Mouse (Mus musculus): ENCODE measurements around the gene Thrsp. TPM values are rescaled to one million over a fixed set of nuclear protein-coding genes. Genes with fewer than 3 reads are reported as not detected.

Thrsp gene
- polyA plus RNA-seq, 1 experiment from 2014 or later, result 0.92 TPM

DNA sequence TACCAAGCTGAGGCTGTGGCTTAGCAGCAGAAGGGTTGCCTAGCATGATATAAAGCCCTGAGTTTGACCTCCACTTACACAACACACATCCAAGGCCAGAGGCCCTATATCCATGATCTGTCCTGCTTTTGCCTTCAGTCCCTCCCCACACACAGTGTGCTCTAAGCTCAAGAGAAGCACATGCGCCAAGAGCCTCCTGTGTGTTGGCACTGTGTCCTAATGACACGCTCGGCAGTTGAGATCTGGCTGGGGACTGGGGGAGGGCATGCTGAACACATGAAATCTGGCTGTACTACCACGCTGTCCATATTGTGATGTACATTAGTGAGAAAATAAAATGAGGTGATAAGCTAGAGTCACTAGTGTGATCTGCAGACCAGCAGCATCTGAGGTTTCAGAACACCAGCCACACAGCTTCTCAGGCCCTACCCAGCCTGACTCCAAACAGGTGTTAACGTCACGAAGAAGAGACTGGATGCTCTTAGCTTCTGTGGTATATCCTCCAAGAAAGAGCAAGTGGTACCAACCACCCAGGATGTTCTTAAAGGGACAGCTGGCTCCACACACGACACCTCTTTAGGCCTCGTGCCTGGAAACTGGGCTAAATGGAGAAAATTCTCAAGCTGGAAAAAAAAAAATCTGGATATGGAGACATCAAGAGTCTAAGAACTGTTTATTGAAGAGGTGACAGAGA lies 3.6 kb upstream of the Thrsp start:
- no peak overlapping the region for H3K9ac ChIP-seq (ENCODE audit: low read depth, low read length)
- no peaks in the 10 kb centered on the region for H3K27me3 ChIP-seq (ENCODE audit: control insufficient read depth, insufficient read depth, low read depth, low read length)
- no peaks in the 10 kb centered on the region for H3K9me3 ChIP-seq (replicated peaks; ENCODE audit: control insufficient read depth, low read length)
- no peaks in the 10 kb centered on the region for H3K36me3 ChIP-seq (ENCODE audit: control insufficient read depth, insufficient read depth)
- WGBS (ENCODE audit: insufficient replicate concordance), result 60% methylated on average over 8 of the region's 8 CpGs
- H3K4me2 ChIP-seq (ENCODE audit: low read depth, low read length), result no peak overlapping the region
- H3K4me3 ChIP-seq (ENCODE audit: low read depth, low read length), result no peak overlapping the region
- H3K4me1 ChIP-seq (ENCODE audit: control insufficient read depth, low read depth, low read length), result no peaks in the 10 kb centered on the region
- no peak overlapping the region for H3K27ac ChIP-seq (ENCODE audit: low read length)
- ATAC-seq (ENCODE audit: low read depth), result no peak

DNA sequence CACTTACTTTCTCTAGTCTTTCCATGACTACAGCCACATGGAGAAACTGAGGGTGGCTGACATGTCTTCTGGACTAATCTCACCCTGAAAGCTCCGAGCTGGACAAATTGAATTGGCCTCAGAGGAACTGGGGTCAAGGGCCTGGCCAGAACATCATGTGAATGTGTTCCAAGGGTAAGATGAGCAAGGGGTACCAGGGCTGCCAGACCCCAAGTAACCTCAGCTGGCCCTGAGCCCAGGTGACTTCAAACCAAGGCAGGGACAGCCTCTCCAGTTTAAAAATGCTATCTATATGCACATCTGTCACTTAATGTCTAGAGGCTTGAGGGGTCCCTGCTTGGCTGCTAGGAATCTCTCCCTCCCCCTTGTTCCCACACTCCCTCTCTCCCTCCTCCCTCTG lies 2.9 kb upstream of the Thrsp start:
- WGBS (ENCODE audit: insufficient replicate concordance), result 54% methylated on average over 1 of the region's 1 CpGs
- Histone ChIP-seq H3K27ac (ENCODE audit: low read length) (no peak overlapping the region), H3K27me3 (ENCODE audit: control insufficient read depth, insufficient read depth, low read depth, low read length) (no peaks in the 10 kb centered on the region)

DNA sequence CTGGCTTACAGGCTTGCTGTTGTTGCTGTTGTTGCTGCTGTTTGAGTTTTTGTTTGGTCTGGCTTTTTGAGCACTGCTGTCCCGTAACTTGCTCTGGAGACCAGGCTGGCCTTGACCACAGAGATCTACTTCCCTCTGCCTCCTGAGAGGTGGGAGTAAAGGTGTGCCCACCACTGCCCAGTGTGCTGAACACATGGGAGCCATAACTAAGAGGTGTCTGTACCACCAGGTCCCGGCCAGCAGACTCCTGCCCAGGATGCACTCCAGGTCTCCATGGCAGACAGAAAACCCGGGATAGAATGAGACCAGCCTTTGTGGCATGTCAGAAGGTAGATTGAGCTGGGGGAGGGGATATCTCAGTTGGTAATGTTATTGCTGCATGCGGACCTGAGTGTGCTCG lies 1.6 kb upstream of the Thrsp start:
- no peak for ATAC-seq (ENCODE audit: low read depth)
- Histone ChIP-seq H3K9me3 (replicated peaks; ENCODE audit: control insufficient read depth, low read length) (no peaks in the 10 kb centered on the region), H3K9ac (ENCODE audit: low read depth, low read length) (no peak overlapping the region), H3K4me1 (ENCODE audit: control insufficient read depth, low read depth, low read length) (no peaks in the 10 kb centered on the region), H3K27me3 (ENCODE audit: control insufficient read depth, insufficient read depth, low read depth, low read length) (no peaks in the 10 kb centered on the region), H3K36me3 (ENCODE audit: control insufficient read depth, insufficient read depth) (no peaks in the 10 kb centered on the region), H3K4me2 (ENCODE audit: low read depth, low read length) (no peak overlapping the region), H3K4me3 (ENCODE audit: low read depth, low read length) (no peak overlapping the region), H3K27ac (ENCODE audit: low read length) (no peak overlapping the region)
- 70% methylated on average over 5 of the region's 5 CpGs for WGBS (ENCODE audit: insufficient replicate concordance)

More for the DNA sequence above, 2.9 kb upstream of the Thrsp start:
- no peak overlapping the region for H3K4me3 ChIP-seq (ENCODE audit: low read depth, low read length)
- no peak overlapping the region for H3K9ac ChIP-seq (ENCODE audit: low read depth, low read length)
- ATAC-seq (ENCODE audit: low read depth), result no peak
- no peaks in the 10 kb centered on the region for H3K36me3 ChIP-seq (ENCODE audit: control insufficient read depth, insufficient read depth)
- no peaks in the 10 kb centered on the region for H3K9me3 ChIP-seq (replicated peaks; ENCODE audit: control insufficient read depth, low read length)
- H3K4me1 ChIP-seq (ENCODE audit: control insufficient read depth, low read depth, low read length), result no peaks in the 10 kb centered on the region
- no peak overlapping the region for H3K4me2 ChIP-seq (ENCODE audit: low read depth, low read length)

DNA sequence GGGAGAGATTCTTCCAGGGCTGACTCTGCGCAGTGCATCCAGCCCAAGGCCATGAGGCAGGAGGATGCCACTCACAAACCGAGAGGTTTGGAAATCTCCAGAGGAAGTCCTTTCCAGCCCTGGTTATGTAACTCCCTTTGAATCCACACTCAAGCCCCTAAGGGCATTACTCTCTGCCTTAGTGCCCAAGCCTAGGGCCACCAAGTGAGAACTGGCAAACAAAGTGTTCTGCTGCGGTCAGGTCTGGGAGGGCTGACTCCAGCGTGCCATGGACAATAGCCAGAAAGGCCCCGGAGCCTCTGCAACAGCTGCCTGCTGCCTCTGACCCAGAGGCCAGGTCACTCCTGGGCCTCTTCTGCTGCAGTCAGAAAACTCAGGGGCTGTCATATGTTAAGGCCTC lies 1.2 kb upstream of the Thrsp start:
- Histone ChIP-seq H3K27me3 (ENCODE audit: control insufficient read depth, insufficient read depth, low read depth, low read length) (no peaks in the 10 kb centered on the region), H3K9me3 (replicated peaks; ENCODE audit: control insufficient read depth, low read length) (no peaks in the 10 kb centered on the region), H3K27ac (ENCODE audit: low read length) (no peak overlapping the region), H3K36me3 (ENCODE audit: control insufficient read depth, insufficient read depth) (no peaks in the 10 kb centered on the region), H3K4me2 (ENCODE audit: low read depth, low read length) (no peak overlapping the region), H3K4me1 (ENCODE audit: control insufficient read depth, low read depth, low read length) (no peaks in the 10 kb centered on the region), H3K4me3 (ENCODE audit: low read depth, low read length) (no peak overlapping the region), H3K9ac (ENCODE audit: low read depth, low read length) (no peak overlapping the region)
- 68% methylated on average over 5 of the region's 5 CpGs for WGBS (ENCODE audit: insufficient replicate concordance)
- no peak for ATAC-seq (ENCODE audit: low read depth)

DNA sequence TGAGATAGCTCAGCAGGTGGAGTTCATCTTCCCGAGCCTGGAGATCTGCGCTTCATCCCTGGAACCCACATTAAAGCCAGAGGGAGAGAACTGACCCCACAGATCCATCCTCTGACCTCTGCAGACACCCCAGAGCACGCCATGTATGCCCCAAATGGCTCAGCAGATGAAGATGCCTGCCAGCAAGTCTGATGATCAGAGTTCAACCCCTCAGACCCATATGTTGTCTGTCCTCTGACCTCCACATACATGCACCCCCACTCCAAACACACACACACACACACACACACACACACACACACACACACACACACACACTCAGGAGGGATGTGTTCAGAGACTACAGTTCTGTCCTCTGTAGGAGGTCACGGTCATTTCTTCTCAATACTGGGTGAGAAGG lies 1.1 kb downstream of the Thrsp start:
- no peaks in the 10 kb centered on the region for H3K9me3 ChIP-seq (replicated peaks; ENCODE audit: control insufficient read depth, low read length)
- no peak overlapping the region for H3K9ac ChIP-seq (ENCODE audit: low read depth, low read length)
- no peaks in the 10 kb centered on the region for H3K36me3 ChIP-seq (ENCODE audit: control insufficient read depth, insufficient read depth)
- no peak for ATAC-seq (ENCODE audit: low read depth)
- 71% methylated on average over 4 of the region's 4 CpGs for WGBS (ENCODE audit: insufficient replicate concordance)
- H3K4me1 ChIP-seq (ENCODE audit: control insufficient read depth, low read depth, low read length), result no peaks in the 10 kb centered on the region
- H3K4me3 ChIP-seq (ENCODE audit: low read depth, low read length), result no peak overlapping the region
- no peak overlapping the region for H3K27ac ChIP-seq (ENCODE audit: low read length)
- no peak overlapping the region for H3K4me2 ChIP-seq (ENCODE audit: low read depth, low read length)
- no peaks in the 10 kb centered on the region for H3K27me3 ChIP-seq (ENCODE audit: control insufficient read depth, insufficient read depth, low read depth, low read length)

DNA sequence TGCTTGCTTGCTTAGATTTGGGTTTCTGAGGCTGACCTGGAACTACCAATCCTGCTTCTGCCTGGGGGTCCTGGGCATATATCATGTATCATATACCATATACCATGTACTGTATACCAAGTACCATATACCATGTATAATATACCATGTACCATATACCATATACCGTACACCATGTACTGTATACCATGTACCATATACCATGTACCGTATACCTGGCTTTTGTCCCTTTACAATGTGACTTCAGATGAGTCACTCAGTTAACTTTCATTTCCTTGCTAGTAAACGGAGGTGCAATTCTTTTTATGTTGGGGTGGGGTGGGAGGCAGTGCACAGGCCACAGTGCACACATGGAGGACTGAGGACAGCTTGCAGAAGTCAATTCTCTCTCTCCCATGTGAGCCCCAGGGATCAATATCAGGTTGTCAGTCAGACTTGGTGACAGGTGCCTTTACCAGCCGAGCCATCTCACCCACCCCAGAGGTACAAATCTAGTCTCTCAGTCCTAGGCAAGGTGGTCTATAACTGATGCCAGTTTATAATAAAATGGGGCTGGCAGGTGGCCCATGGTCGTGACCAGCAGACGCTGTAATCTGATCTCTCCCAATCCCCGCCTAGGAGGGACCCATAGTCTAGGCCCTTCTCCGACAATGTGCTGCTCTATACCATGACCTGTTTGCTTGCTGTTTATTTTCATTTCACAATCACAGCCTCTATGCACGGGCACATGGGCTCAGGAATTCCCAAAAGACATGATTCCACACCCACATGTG lies 2.4 kb downstream of the Thrsp start:
- no peak overlapping the region for H3K4me2 ChIP-seq (ENCODE audit: low read depth, low read length)
- H3K9me3 ChIP-seq (replicated peaks; ENCODE audit: control insufficient read depth, low read length), result no peaks in the 10 kb centered on the region
- no peak overlapping the region for H3K9ac ChIP-seq (ENCODE audit: low read depth, low read length)
- H3K36me3 ChIP-seq (ENCODE audit: control insufficient read depth, insufficient read depth), result peaks cover 5% of the 10 kb centered on the region
- no peaks in the 10 kb centered on the region for H3K27me3 ChIP-seq (ENCODE audit: control insufficient read depth, insufficient read depth, low read depth, low read length)
- H3K27ac ChIP-seq (ENCODE audit: low read length), result no peak overlapping the region
- no peaks in the 10 kb centered on the region for H3K4me1 ChIP-seq (ENCODE audit: control insufficient read depth, low read depth, low read length)
- ATAC-seq (ENCODE audit: low read depth), result no peak
- no peak overlapping the region for H3K4me3 ChIP-seq (ENCODE audit: low read depth, low read length)
- WGBS (ENCODE audit: insufficient replicate concordance), result 57% methylated on average over 9 of the region's 9 CpGs

DNA sequence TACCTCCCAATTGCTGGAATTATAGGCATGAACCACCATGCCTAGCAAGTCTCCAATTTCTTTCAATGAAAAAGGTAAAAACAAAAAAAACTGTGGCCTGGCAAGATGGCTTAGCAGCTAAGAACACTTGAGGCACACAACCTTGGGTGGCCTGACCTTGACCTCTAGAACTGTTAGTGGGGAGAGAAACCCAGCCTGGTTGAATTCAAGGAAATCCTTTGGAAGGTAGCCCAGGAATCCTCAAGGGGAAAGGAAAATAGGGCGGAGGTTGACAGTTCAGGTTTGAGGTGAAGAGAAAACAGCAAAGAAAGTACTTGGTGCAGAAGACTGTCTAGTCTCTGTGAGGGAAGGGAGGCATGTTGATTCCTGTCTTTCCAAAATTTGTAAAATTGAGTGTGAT lies 3.1 kb downstream of the Thrsp start:
- Histone ChIP-seq H3K9ac (ENCODE audit: low read depth, low read length) (no peak overlapping the region), H3K4me1 (ENCODE audit: control insufficient read depth, low read depth, low read length) (no peaks in the 10 kb centered on the region), H3K9me3 (replicated peaks; ENCODE audit: control insufficient read depth, low read length) (no peaks in the 10 kb centered on the region), H3K36me3 (ENCODE audit: control insufficient read depth, insufficient read depth) (peaks cover 10% of the 10 kb centered on the region), H3K27me3 (ENCODE audit: control insufficient read depth, insufficient read depth, low read depth, low read length) (no peaks in the 10 kb centered on the region), H3K27ac (ENCODE audit: low read length) (no peak overlapping the region), H3K4me2 (ENCODE audit: low read depth, low read length) (no peak overlapping the region), H3K4me3 (ENCODE audit: low read depth, low read length) (no peak overlapping the region)
- WGBS (ENCODE audit: insufficient replicate concordance), result 57% methylated on average over 1 of the region's 1 CpGs
- ATAC-seq (ENCODE audit: low read depth), result no peak

DNA sequence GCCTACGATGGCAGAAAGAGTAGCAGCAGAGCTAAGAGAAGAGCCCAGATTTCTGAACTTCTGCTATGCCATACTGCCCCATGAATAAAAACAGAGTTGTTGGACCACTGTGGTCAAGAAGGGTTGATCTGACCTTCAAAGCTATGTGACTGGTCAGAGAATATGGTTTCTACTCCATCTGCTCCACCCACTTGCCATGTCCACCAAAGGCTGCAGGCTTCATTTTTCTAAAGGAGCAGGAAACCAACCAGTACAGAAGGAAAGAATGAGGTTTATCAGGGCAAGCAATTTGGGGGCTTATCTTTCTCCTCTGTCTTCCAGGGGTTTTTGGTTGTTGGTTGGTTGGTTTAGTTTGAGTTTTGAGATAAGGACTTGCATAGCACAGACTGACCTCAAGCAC lies 3.5 kb downstream of the Thrsp start:
- no peak overlapping the region for H3K27ac ChIP-seq (ENCODE audit: low read length)
- no peak for ATAC-seq (ENCODE audit: low read depth)
- no peak overlapping the region for H3K9ac ChIP-seq (ENCODE audit: low read depth, low read length)
- no peak overlapping the region for H3K4me2 ChIP-seq (ENCODE audit: low read depth, low read length)
- H3K27me3 ChIP-seq (ENCODE audit: control insufficient read depth, insufficient read depth, low read depth, low read length), result no peaks in the 10 kb centered on the region
- peaks cover 15% of the 10 kb centered on the region for H3K36me3 ChIP-seq (ENCODE audit: control insufficient read depth, insufficient read depth)
- H3K9me3 ChIP-seq (replicated peaks; ENCODE audit: control insufficient read depth, low read length), result no peaks in the 10 kb centered on the region
- no peaks in the 10 kb centered on the region for H3K4me1 ChIP-seq (ENCODE audit: control insufficient read depth, low read depth, low read length)
- no peak overlapping the region for H3K4me3 ChIP-seq (ENCODE audit: low read depth, low read length)
- WGBS (ENCODE audit: insufficient replicate concordance), result 48% methylated on average over 1 of the region's 1 CpGs

DNA sequence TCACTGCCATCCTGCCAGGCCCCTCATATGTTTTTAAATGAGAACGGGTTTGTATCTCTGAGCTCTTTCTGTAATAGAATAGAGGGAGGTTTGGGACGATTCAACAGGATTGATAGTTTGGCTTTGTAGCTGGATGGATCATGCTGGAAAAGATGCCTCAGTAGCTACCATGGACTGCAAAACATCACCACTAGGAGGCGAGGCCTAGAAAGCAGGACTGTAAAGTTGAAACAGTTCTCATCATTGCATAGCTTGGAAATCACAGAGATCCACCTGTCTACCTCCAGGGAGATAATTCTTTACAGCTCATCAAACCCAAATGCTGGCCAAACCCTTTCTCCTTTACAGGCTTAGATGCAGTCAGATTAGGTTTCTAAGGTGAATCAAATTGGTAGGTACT lies 6.0 kb downstream of the Thrsp start:
- H3K4me1 ChIP-seq (ENCODE audit: control insufficient read depth, low read depth, low read length), result no peaks in the 10 kb centered on the region
- 62% methylated on average over 3 of the region's 3 CpGs for WGBS (ENCODE audit: insufficient replicate concordance)
- ATAC-seq (ENCODE audit: low read depth), result no peak
- H3K9me3 ChIP-seq (replicated peaks; ENCODE audit: control insufficient read depth, low read length), result no peaks in the 10 kb centered on the region
- H3K4me2 ChIP-seq (ENCODE audit: low read depth, low read length), result no peak overlapping the region
- H3K27ac ChIP-seq (ENCODE audit: low read length), result no peak overlapping the region
- no peak overlapping the region for H3K4me3 ChIP-seq (ENCODE audit: low read depth, low read length)
- H3K9ac ChIP-seq (ENCODE audit: low read depth, low read length), result no peak overlapping the region
- no peaks in the 10 kb centered on the region for H3K27me3 ChIP-seq (ENCODE audit: control insufficient read depth, insufficient read depth, low read depth, low read length)
- peaks cover 17% of the 10 kb centered on the region for H3K36me3 ChIP-seq (ENCODE audit: control insufficient read depth, insufficient read depth)
